Mouse (Mus musculus) heart, postnatal 0 days (tissue): ENCODE measurements around the gene Cybc1. TPM values are rescaled to one million over a fixed set of nuclear protein-coding genes. Genes with fewer than 3 reads are reported as not detected.
A peak's percentile ranks its signal among the peaks of the same experiment; 100 is the strongest.

ENCODE experiments used
- ATAC-seq: fragments of 200-750 bp; cut with Nextera tagmentation; 2 replicates; pipeline ENCODE4 v1.8.0; 2017; ENCODE audit warnings: low read depth, moderate number of reproducible peaks, moderate library complexity; ENCODE audit not compliant: insufficient read depth
- DNase-seq: peaks from one replicate; pipeline ENCODE4 v3.0.0-alpha.2; 2016; ENCODE audit warnings: low spot score
- H3K27ac ChIP-seq: fragments of 300-500 bp; sonication (generic); 2 replicates; pipeline ENCODE4 v1.5.1; 2014; ENCODE audit warnings: low read depth, mild to moderate bottlenecking
- H3K27me3 ChIP-seq: fragments of 300-500 bp; sonication (generic); 2 replicates; pipeline ENCODE4 v1.6.1; 2014; ENCODE audit warnings: low read length, mixed read lengths; ENCODE audit not compliant: control insufficient read depth, insufficient read depth
- H3K36me3 ChIP-seq: fragments of 300-500 bp; sonication (generic); replicated peaks from 2 replicates; pipeline ENCODE4 v1.6.1; 2014; ENCODE audit warnings: low read length, mixed read lengths; ENCODE audit not compliant: control insufficient read depth, insufficient read depth
- H3K4me1 ChIP-seq: fragments of 300-500 bp; sonication (generic); 2 replicates; pipeline ENCODE4 v1.6.1; 2014; ENCODE audit warnings: antibody characterized with exemption; ENCODE audit not compliant: control insufficient read depth, insufficient read depth
- H3K4me2 ChIP-seq: fragments of 300-500 bp; sonication (generic); 2 replicates; pipeline ENCODE4 v1.6.1; 2014; ENCODE audit warnings: low read depth, mild to moderate bottlenecking, low read length, moderate library complexity
- H3K4me3 ChIP-seq: fragments of 300-500 bp; sonication (generic); 2 replicates; pipeline ENCODE4 v1.5.1; 2014; ENCODE audit warnings: low read depth, low read length
- H3K9ac ChIP-seq: fragments of 300-500 bp; sonication (generic); replicated peaks from 2 replicates; pipeline ENCODE4 v1.6.1; 2014; ENCODE audit warnings: low read depth, low read length, mixed read lengths
- H3K9me3 ChIP-seq: fragments of 300-500 bp; sonication (generic); replicated peaks from 2 replicates; pipeline ENCODE4 v1.6.1; 2016; ENCODE audit warnings: low read length; ENCODE audit not compliant: control insufficient read depth
- CTCF ChIP-seq: IDR thresholded peaks from 2 replicates; pipeline ENCODE4 v1.5.1; 2016; ENCODE audit warnings: antibody characterized with exemption, control low read depth, low read depth
- EP300 ChIP-seq: IDR thresholded peaks from 2 replicates; pipeline ENCODE4 v1.6.1; 2016; ENCODE audit warnings: antibody characterized with exemption, low read depth
- WGBS: fragments of 180-500 bp; shearing (Covaris S2); extraction: QIAGEN DNeasy Blood & Tissue Kit; methylation state at CpG from one replicate; pipeline ENCODE4 v1.1.7; 2014; 5-methylcytosine and 5-hydroxymethylcytosine counted together
- polyA plus RNA-seq: library from polyadenylated mRNA; unstranded; fragments of >200 nt; fragmentation: Nextera tagmentation; extraction: Ambion mirVana; gene quantifications from 2 replicates; pipeline ENCODE4 v1.2.1, GENCODE M21; 2015
- total RNA-seq: library from RNA; depleted of rRNA; stranded (reverse); fragments of >200 nt; gene quantifications from 2 replicates; pipeline ENCODE4 v1.2.3, GENCODE M21; 2014; ENCODE audit warnings: low replicate concordance

Cybc1 gene
- total and polyA plus RNA-seq, 2 experiments from 2014 or later = 12.4 to 13.0 TPM

GRCm38 (mm10) chr11:121221321-121222010 is 7.7 kb downstream of the Cybc1 start:
- Histone ChIP-seq H3K27ac (0 out of 2 replicates have a peak overlapping the region, but pooled peaks have one; percentile 2), H3K4me2 (no peak overlapping the region), H3K36me3 (peaks cover 83% of the 10 kb centered on the region), H3K9ac (no peak overlapping the region), H3K4me1 (peaks cover 13% of the 10 kb centered on the region), H3K27me3 (no peaks in the 10 kb centered on the region), H3K4me3 (no peak overlapping the region), H3K9me3 (no peaks in the 10 kb centered on the region)
- ATAC-seq (peak; percentile 52), DNase-seq (no peak)
- 42% methylated on average over 6 of the region's 6 CpGs for WGBS
- TF ChIP-seq CTCF (no peak), EP300 (no peak)

GRCm38 (mm10) chr11:121220771-121221170 is 8.4 kb downstream of the Cybc1 start:
- 75% methylated on average over 5 of the region's 5 CpGs for WGBS
- ATAC-seq = no peak
- peaks cover 83% of the 10 kb centered on the region for H3K36me3 ChIP-seq

GRCm38 (mm10) chr11:121219776-121220175 is 9.3 kb downstream of the Cybc1 start:
- no peak overlapping the region for H3K9ac ChIP-seq
- no peaks in the 10 kb centered on the region for H3K27me3 ChIP-seq
- peaks cover 13% of the 10 kb centered on the region for H3K4me1 ChIP-seq
- TF ChIP-seq CTCF (no peak), EP300 (no peak)
- H3K36me3 ChIP-seq = peaks cover 73% of the 10 kb centered on the region
- no peak overlapping the region for H3K27ac ChIP-seq
- H3K9me3 ChIP-seq = no peaks in the 10 kb centered on the region
- DNase-seq = no peak
- no peak overlapping the region for H3K4me3 ChIP-seq
- no peak overlapping the region for H3K4me2 ChIP-seq
- ATAC-seq = no peak
- 75% methylated on average over 11 of the region's 11 CpGs for WGBS

More at GRCm38 (mm10) chr11:121220771-121221170, 8.4 kb downstream of the Cybc1 start:
- no peaks in the 10 kb centered on the region for H3K27me3 ChIP-seq
- no peak overlapping the region for H3K9ac ChIP-seq
- H3K4me3 ChIP-seq = no peak overlapping the region
- DNase-seq = no peak
- no peak for TF ChIP-seq CTCF
- TF ChIP-seq EP300 = no peak
- H3K9me3 ChIP-seq = no peaks in the 10 kb centered on the region
- H3K4me2 ChIP-seq = no peak overlapping the region
- no peak overlapping the region for H3K27ac ChIP-seq
- peaks cover 13% of the 10 kb centered on the region for H3K4me1 ChIP-seq

GRCm38 (mm10) chr11:121216831-121217230 is 12.3 kb downstream of the Cybc1 start:
- H3K36me3 ChIP-seq = peaks cover 44% of the 10 kb centered on the region
- H3K27ac ChIP-seq = no peak overlapping the region
- ATAC-seq (no peak), DNase-seq (no peak)
- TF ChIP-seq EP300 (no peak), CTCF (no peak)
- H3K27me3 ChIP-seq = no peaks in the 10 kb centered on the region
- H3K9me3 ChIP-seq = no peaks in the 10 kb centered on the region
- H3K9ac ChIP-seq = no peak overlapping the region
- no peak overlapping the region for H3K4me3 ChIP-seq
- WGBS = 88% methylated on average over 3 of the region's 3 CpGs
- no peak overlapping the region for H3K4me2 ChIP-seq
- peaks cover 12% of the 10 kb centered on the region for H3K4me1 ChIP-seq

- Histone ChIP-seq H3K27ac (peak within 1 kb of the TSS; percentile 83), H3K36me3 (peaks cover 9% of the 10 kb centered on the region; the same call in 1 of the 2 replicates), H3K9ac (peak within 1 kb of the TSS; percentile 72), H3K4me1 (no peaks in the 10 kb centered on the region), H3K4me3 (peak within 1 kb of the TSS; percentile 77), H3K9me3 (no peaks in the 10 kb centered on the region), H3K4me2 (peak within 1 kb of the TSS; percentile 78), H3K27me3 (no peaks in the 10 kb centered on the region)
- under 1% methylated on average over 68 of the region's 70 CpGs for WGBS
- DNase-seq (peak; percentile 93), ATAC-seq (peak; percentile 98)
- TF ChIP-seq CTCF = no peak
These were observed 24.7 kb downstream of the Cybc1 start, which contains the start of the genes Hexdc and Ogfod3 for GRCm38 (mm10) chr11:121204161-121205006. Gene Hexdc, plus strand, starts transcription at chr11:121204433. Gene Ogfod3, minus strand, starts transcription at chr11:121204711.
